Mouse (Mus musculus) cerebellum, postnatal 25 days (tissue): ENCODE data around the gene Dppa3.
A peak's percentile ranks its signal among the peaks of the same experiment; 100 is the strongest.

ENCODE experiments used
- DNase-seq, 2 experiments: peaks; one replicate each; pipeline ENCODE4 v3.0.0; 2021; ENCODE audit warnings: mixed read lengths in 2 of 2

Gene Dppa3

GRCm38 (mm10) chr6:122669406-122670200 is 43.4 kb downstream of the Dppa3 start:
- DNase-seq = peak; percentile 99

- peak; percentile 33 to 59 for DNase-seq
These were observed 44.0 kb downstream of the Dppa3 start for GRCm38 (mm10) chr6:122670201-122670551.

GRCm38 (mm10) chr6:122670841-122671240 is 44.6 kb downstream of the Dppa3 start:
- no peak for DNase-seq

- no peak for DNase-seq
These were observed 46.5 kb downstream of the Dppa3 start for GRCm38 (mm10) chr6:122672746-122673145.
